Mouse (Mus musculus): Measurements from ENCODE around the gene Trim10. TPM values are rescaled to one million over a fixed set of nuclear protein-coding genes. Genes with fewer than 3 reads are reported as not detected.
"Not testable (repeated sequence)": the region's sequence is repeated elsewhere in the genome, so short reads cannot be mapped to it uniquely, and the experiment has no call there.

The Trim10 gene
- polyA plus RNA-seq, 1 experiment from 2014 or later: 1.7 TPM

DNA sequence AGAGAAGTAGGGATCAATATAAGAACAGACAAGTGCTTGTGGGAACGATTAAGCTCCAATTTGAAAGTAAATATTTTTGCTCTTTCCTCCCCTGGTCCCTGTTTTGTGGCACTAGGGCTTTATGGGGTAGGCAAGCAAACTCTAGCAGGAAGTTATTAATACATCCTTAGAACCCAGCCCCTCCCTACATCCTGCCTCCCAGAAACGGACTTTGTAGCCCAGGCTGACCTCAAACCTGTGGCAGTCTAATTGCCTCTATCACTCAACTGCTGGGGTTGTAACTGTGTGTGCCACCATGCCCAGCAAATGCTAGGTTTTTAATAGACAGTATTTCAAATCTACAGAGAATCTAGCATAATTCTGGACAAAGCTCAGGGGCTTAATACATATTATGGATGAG, 7.7 kb upstream of the Trim10 start:
- H3K4me2 ChIP-seq (replicated peaks): no peak overlapping the region
- peaks cover 12% of the 10 kb centered on the region for H3K27me3 ChIP-seq
- H3K27ac ChIP-seq (replicated peaks): no peak overlapping the region
- no peak overlapping the region for H3K4me3 ChIP-seq (replicated peaks)
- peaks cover 27% of the 10 kb centered on the region for H3K36me3 ChIP-seq
- ATAC-seq (ENCODE audit: insufficient number of reproducible peaks, low FRiP score, low TSS enrichment, low read depth): no peak
- no peaks in the 10 kb centered on the region for H3K9me3 ChIP-seq (replicated peaks)
- peaks cover under 1% of the 10 kb centered on the region; the same call in 1 of the 2 replicates for H3K4me1 ChIP-seq
- H3K9ac ChIP-seq: no peak overlapping the region
- 49% methylated on average over 2 of the region's 2 CpGs for WGBS

DNA sequence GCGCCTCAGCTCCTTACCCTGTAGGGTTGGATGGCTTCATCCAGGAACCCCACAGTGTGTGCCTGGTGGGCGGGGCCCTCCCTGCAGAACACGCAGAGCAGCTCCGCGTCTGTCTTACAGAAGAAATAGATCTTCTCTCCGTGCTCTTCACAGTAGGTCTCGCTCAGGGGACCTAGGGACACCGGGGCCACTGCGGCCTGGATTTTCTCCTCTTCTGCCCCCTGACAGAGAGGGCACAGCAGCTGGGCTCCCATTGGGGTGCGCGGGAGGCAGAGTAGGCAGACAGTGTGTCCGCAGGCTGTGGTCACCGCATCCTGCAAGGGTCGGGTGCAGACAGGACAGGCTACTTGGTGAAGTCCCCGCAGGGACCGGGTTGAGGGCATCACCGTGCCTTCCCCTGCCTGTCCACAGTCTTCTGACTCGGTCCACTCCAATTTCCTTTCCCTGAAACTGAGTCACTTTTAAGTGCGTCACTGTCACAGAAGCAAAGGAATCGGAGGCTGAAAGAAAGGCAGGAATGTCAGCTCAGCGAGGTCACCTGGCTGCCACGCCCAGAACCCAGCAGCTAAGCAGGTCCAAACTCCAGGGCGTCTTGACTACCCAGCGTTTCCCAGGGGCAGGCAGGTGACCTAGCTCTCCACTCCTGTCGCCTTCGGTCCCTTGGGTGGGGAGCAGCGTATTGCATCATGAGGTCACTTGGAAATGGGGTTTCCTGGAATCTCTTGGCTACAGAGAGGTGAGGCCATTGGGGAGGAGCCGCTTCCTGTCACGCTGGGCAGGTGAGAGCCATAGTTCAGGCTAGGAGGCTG, 2.5 kb upstream of the Trim10 start, which contains the start of gene Trim15:
Gene Trim15 (minus strand): TSS at position 492 of the 809 bp plus-strand sequence.
- H3K4me2 ChIP-seq (replicated peaks): peak within 1 kb of the TSS; percentile 26; the same call in 1 of the 2 replicates
- no peak for ATAC-seq (ENCODE audit: insufficient number of reproducible peaks, low FRiP score, low TSS enrichment, low read depth)
- H3K27me3 ChIP-seq: peaks cover 23% of the 10 kb centered on the region
- H3K9ac ChIP-seq: no peak within 1 kb of the TSS
- H3K9me3 ChIP-seq (replicated peaks): no peaks in the 10 kb centered on the region
- H3K36me3 ChIP-seq: no peaks in the 10 kb centered on the region
- WGBS: 11% methylated on average over 29 of the region's 29 CpGs
- peaks cover 6% of the 10 kb centered on the region for H3K4me1 ChIP-seq
- no peak within 1 kb of the TSS for H3K4me3 ChIP-seq (replicated peaks)
- no peak within 1 kb of the TSS for H3K27ac ChIP-seq (replicated peaks)

DNA sequence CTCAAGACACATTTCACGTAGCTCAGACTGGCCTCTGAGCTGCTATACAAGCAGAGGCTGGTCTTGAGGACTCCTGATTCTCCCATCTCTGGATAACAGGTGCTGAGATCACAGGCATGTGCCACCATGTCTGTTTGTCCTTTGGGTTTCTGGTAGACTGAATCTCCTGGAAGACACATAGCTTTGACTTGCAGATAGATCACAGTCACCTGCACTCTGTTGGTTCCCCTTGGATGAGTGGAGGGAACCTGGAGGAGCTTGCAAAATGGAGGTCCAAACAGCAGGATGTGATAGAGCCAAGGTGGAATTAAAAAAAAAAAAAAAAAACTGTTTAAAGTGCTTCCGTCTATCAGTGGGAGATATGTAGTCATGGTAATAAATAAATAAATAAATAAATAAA, 538 bp upstream of the Trim10 start:
- Histone ChIP-seq H3K27me3 (peaks cover 23% of the 10 kb centered on the region), H3K4me1 (peaks cover 6% of the 10 kb centered on the region), H3K4me2 (replicated peaks) (no peak overlapping the region), H3K36me3 (no peaks in the 10 kb centered on the region), H3K9ac (no peak overlapping the region), H3K9me3 (replicated peaks) (no peaks in the 10 kb centered on the region), H3K4me3 (replicated peaks) (no peak overlapping the region), H3K27ac (replicated peaks) (no peak overlapping the region)
- no peak for ATAC-seq (ENCODE audit: insufficient number of reproducible peaks, low FRiP score, low TSS enrichment, low read depth)
- 80% methylated on average over 2 of the region's 2 CpGs for WGBS

- Histone ChIP-seq H3K9me3 (replicated peaks) (no peaks in the 10 kb centered on the region), H3K4me2 (replicated peaks) (no peak overlapping the region), H3K27ac (replicated peaks) (no peak overlapping the region), H3K36me3 (no peaks in the 10 kb centered on the region), H3K4me1 (peaks cover 6% of the 10 kb centered on the region), H3K27me3 (peaks cover 18% of the 10 kb centered on the region), H3K9ac (no peak overlapping the region), H3K4me3 (replicated peaks) (no peak overlapping the region)
- ATAC-seq (ENCODE audit: insufficient number of reproducible peaks, low FRiP score, low TSS enrichment, low read depth): no peak
- WGBS: 76% methylated on average over 25 of the region's 25 CpGs
Observed at GRCm38 (mm10) chr17:36869955-36870810, 809 bp downstream of the Trim10 start.

DNA sequence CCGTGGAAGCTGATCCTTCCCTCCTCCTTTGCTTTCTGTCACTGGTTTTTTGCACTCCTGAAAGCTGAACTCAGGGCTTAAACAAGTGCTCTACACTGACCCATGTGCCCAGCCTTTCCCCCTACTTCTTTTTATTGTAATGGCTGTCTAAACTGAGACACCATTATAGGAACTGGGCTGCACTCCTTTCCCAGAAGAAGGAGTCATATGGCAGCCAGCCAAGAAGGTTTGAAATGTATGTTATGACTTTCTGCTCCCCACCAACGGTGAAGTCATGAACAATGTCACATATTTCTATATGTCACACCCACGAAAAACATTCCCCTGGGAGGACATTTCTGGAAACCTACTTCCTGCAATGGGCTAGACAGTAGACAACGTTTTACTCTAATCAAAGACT, 5.3 kb downstream of the Trim10 start:
- Histone ChIP-seq H3K27ac (replicated peaks) (no peak overlapping the region), H3K9me3 (replicated peaks) (no peaks in the 10 kb centered on the region), H3K4me2 (replicated peaks) (no peak overlapping the region), H3K4me3 (replicated peaks) (no peak overlapping the region), H3K9ac (no peak overlapping the region), H3K4me1 (no peaks in the 10 kb centered on the region), H3K27me3 (0 out of 2 replicates have a peak, but pooled peaks cover 2% of the 10 kb centered on the region), H3K36me3 (no peaks in the 10 kb centered on the region)
- no peak for ATAC-seq (ENCODE audit: insufficient number of reproducible peaks, low FRiP score, low TSS enrichment, low read depth)
- 44% methylated on average over 4 of the region's 4 CpGs for WGBS

- WGBS: 64% methylated on average over 2 of the region's 2 CpGs
- Histone ChIP-seq H3K27ac (replicated peaks) (no peak overlapping the region), H3K4me3 (replicated peaks) (no peak overlapping the region), H3K9ac (no peak overlapping the region), H3K27me3 (no peaks in the 10 kb centered on the region), H3K4me2 (replicated peaks) (no peak overlapping the region), H3K4me1 (no peaks in the 10 kb centered on the region), H3K9me3 (replicated peaks) (no peaks in the 10 kb centered on the region), H3K36me3 (no peaks in the 10 kb centered on the region)
- ATAC-seq (ENCODE audit: insufficient number of reproducible peaks, low FRiP score, low TSS enrichment, low read depth): no peak
Observed at GRCm38 (mm10) chr17:36883350-36883749, 14.0 kb downstream of the Trim10 start.

GRCm38 (mm10) chr17:36885132-36885790, 15.9 kb downstream of the Trim10 start:
- WGBS: 89% methylated on average over 12 of the region's 12 CpGs
- Histone ChIP-seq H3K4me3 (replicated peaks) (no peak overlapping the region), H3K27me3 (no peaks in the 10 kb centered on the region), H3K9me3 (replicated peaks) (no peaks in the 10 kb centered on the region), H3K4me2 (replicated peaks) (no peak overlapping the region), H3K27ac (replicated peaks) (no peak overlapping the region), H3K36me3 (no peaks in the 10 kb centered on the region), H3K4me1 (no peaks in the 10 kb centered on the region), H3K9ac (no peak overlapping the region)
- no peak for ATAC-seq (ENCODE audit: insufficient number of reproducible peaks, low FRiP score, low TSS enrichment, low read depth)

DNA sequence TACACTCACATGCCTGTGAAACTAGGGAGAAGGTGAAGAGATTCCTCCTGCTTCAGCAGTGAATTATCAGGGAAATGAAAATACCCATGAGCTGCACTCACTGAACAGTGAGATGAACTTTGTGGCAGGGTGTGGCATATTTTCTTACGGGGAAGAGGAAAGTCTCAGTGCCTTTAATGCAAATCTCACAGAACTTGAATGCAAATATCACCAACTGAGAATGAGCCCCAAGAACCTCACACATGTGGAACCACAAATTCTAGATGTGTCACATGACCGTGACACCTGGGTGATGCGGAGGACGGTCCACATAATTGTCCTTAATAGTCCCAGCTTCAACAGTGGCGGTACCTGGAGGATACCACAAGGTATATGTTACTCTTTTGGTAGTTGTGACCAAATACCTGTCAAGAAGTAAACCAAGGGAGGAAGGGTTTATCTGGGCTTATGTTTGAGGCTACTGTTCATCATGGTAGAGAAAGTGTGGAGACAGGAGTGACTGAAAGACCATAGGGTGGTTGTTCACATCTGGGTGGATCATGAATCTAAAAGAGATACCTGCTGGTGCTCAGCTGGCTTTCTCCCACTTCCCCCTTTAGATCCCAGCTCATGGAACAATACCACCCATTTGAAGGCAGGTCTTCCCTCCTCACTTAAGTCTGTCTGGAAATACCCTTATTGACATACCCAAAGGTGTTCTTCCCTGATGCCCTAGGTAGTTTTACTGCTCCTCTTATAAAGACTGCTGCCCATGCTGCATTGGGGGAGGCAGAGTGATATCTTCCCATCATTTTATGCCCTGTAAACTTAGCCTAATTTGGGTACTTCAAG, 20.9 kb downstream of the Trim10 start, which contains the start of gene Trim40:
Gene Trim40 (minus strand): TSS at position 51 of the 831 bp plus-strand sequence.
- H3K9ac ChIP-seq: no peak within 1 kb of the TSS
- H3K4me2 ChIP-seq (replicated peaks): no peak within 1 kb of the TSS
- H3K4me3 ChIP-seq (replicated peaks): no peak within 1 kb of the TSS
- H3K9me3 ChIP-seq (replicated peaks): no peaks in the 10 kb centered on the region
- no peaks in the 10 kb centered on the region for H3K4me1 ChIP-seq
- H3K27me3 ChIP-seq: 0 out of 2 replicates have a peak, but pooled peaks cover 2% of the 10 kb centered on the region
- WGBS: 81% methylated on average over 5 of the region's 5 CpGs
- no peak within 1 kb of the TSS for H3K27ac ChIP-seq (replicated peaks)
- ATAC-seq (ENCODE audit: insufficient number of reproducible peaks, low FRiP score, low TSS enrichment, low read depth): no peak
- no peaks in the 10 kb centered on the region for H3K36me3 ChIP-seq

GRCm38 (mm10) chr17:36891496-36891895, 22.1 kb downstream of the Trim10 start:
- WGBS: 87% methylated on average over 1 of the region's 1 CpGs

GRCm38 (mm10) chr17:36892362-36892761, 23.0 kb downstream of the Trim10 start:
- 0 out of 2 replicates have a peak, but pooled peaks cover 2% of the 10 kb centered on the region for H3K27me3 ChIP-seq
- no peak overlapping the region for H3K4me2 ChIP-seq (replicated peaks)
- no peak overlapping the region for H3K9ac ChIP-seq
- no peak overlapping the region for H3K27ac ChIP-seq (replicated peaks)
- H3K9me3 ChIP-seq (replicated peaks): no peaks in the 10 kb centered on the region
- no peaks in the 10 kb centered on the region for H3K4me1 ChIP-seq
- ATAC-seq (ENCODE audit: insufficient number of reproducible peaks, low FRiP score, low TSS enrichment, low read depth): no peak
- WGBS: 9% methylated on average over 2 of the region's 2 CpGs
- no peaks in the 10 kb centered on the region for H3K36me3 ChIP-seq
- no peak overlapping the region for H3K4me3 ChIP-seq (replicated peaks)

More at GRCm38 (mm10) chr17:36891496-36891895, 22.1 kb downstream of the Trim10 start:
- H3K9me3 ChIP-seq (replicated peaks); H3K36me3 ChIP-seq; ATAC-seq (ENCODE audit: insufficient number of reproducible peaks, low FRiP score, low TSS enrichment, low read depth); H3K4me2 ChIP-seq (replicated peaks); H3K27me3 ChIP-seq; H3K27ac ChIP-seq (replicated peaks); H3K4me1 ChIP-seq; H3K4me3 ChIP-seq (replicated peaks); H3K9ac ChIP-seq: not testable (repeated sequence)
